ENCODE assay signal across 8 mouse cellular contexts in the genomic region with DNA sequence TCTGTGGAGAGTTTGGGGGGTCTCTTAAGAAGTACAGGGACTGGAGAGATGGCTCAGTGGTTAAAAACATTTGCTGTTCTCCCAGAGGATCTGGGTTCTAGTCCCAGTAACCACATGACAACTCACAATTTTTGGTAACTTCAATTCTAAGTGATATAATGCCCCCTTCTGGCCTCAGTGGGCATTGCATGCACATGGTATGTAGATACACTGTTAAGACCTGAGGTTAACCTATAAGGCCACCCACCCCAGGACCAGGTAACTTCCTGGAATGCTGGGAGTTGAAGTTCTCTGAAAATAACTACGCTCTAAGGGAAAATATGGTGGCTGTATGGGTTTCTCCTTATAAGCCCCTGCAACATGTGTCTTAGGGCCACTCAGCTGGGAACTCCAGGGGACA. TPM values are rescaled to one million over a fixed set of nuclear protein-coding genes. Genes with fewer than 3 reads are reported as not detected.
DNase-seq lines count a peak whose midpoint lies in the region; ATAC-seq and TF ChIP-seq lines count a peak whose summit lies in the region.

No protein-coding gene starts in this region.

- no peak overlapping the region for H3K27ac ChIP-seq in forebrain, postnatal 0 days (ENCODE audit: low read depth, low read length)
- H3K27ac ChIP-seq in forebrain, embryonic 12.5 days, result no peak overlapping the region
- H3K27ac ChIP-seq in midbrain, embryonic 14.5 days (replicated peaks; ENCODE audit: low read depth, low read length), result no peak overlapping the region
- no peak overlapping the region for H3K27ac ChIP-seq in midbrain, embryonic 13.5 days
- no peak overlapping the region for H3K27ac ChIP-seq in stomach, postnatal 0 days (replicated peaks)

- peak; percentile 37; the same call in 1 of the 2 replicates for TF ChIP-seq CTCF in forebrain, postnatal 0 days (IDR thresholded peaks at IDR 0.05; ENCODE audit: low read depth)
- peak; percentile 65 for TF ChIP-seq CTCF in stomach, postnatal 0 days (IDR thresholded peaks at IDR 0.05; ENCODE audit: low read depth)

- peaks cover 3% of the 10 kb centered on the region; the same call in 1 of the 2 replicates for H3K4me1 ChIP-seq in forebrain, postnatal 0 days (ENCODE audit: insufficient read depth)
- peaks cover 12% of the 10 kb centered on the region for H3K4me1 ChIP-seq in forebrain, embryonic 12.5 days
- no peaks in the 10 kb centered on the region for H3K4me1 ChIP-seq in midbrain, embryonic 14.5 days (ENCODE audit: control insufficient read depth, insufficient read depth, low read length)
- H3K4me1 ChIP-seq in midbrain, embryonic 13.5 days (replicated peaks), result 0 out of 2 replicates have a peak, but pooled peaks cover 11% of the 10 kb centered on the region
- no peaks in the 10 kb centered on the region for H3K4me1 ChIP-seq in stomach, postnatal 0 days (replicated peaks; ENCODE audit: control insufficient read depth, insufficient read depth)

- H3K9me3 ChIP-seq in forebrain, postnatal 0 days (ENCODE audit: low read length), result no peaks in the 10 kb centered on the region
- H3K9me3 ChIP-seq in forebrain, embryonic 12.5 days, result no peaks in the 10 kb centered on the region
- H3K9me3 ChIP-seq in midbrain, embryonic 14.5 days (ENCODE audit: control insufficient read depth, low read length), result no peaks in the 10 kb centered on the region
- H3K9me3 ChIP-seq in midbrain, embryonic 13.5 days, result no peaks in the 10 kb centered on the region
- no peaks in the 10 kb centered on the region for H3K9me3 ChIP-seq in stomach, postnatal 0 days (ENCODE audit: control insufficient read depth, low read length)

- H3K4me2 ChIP-seq in forebrain, postnatal 0 days (ENCODE audit: low read depth), result no peak overlapping the region
- H3K4me2 ChIP-seq in forebrain, embryonic 12.5 days, result no peak overlapping the region
- H3K4me2 ChIP-seq in midbrain, embryonic 14.5 days (ENCODE audit: low read length), result no peak overlapping the region
- H3K4me2 ChIP-seq in midbrain, embryonic 13.5 days (replicated peaks), result no peak overlapping the region
- H3K4me2 ChIP-seq in stomach, postnatal 0 days (replicated peaks; ENCODE audit: low read depth), result no peak overlapping the region

- H3K4me3 ChIP-seq in forebrain, postnatal 0 days (ENCODE audit: low read depth, low read length), result no peak overlapping the region
- no peak overlapping the region for H3K4me3 ChIP-seq in forebrain, embryonic 12.5 days (replicated peaks)
- H3K4me3 ChIP-seq in midbrain, embryonic 14.5 days (replicated peaks; ENCODE audit: low read depth, low read length), result no peak overlapping the region
- H3K4me3 ChIP-seq in midbrain, embryonic 13.5 days (replicated peaks), result no peak overlapping the region
- no peak overlapping the region for H3K4me3 ChIP-seq in stomach, postnatal 0 days (ENCODE audit: low read depth, low read length)

- no peak for DNase-seq in forebrain, postnatal 0 days
- DNase-seq in midbrain, embryonic 14.5 days, result peak; percentile 34
- peak; percentile 30 for DNase-seq in brain, adult 2 months (ENCODE audit: low read depth, low spot score)
- DNase-seq in stomach, postnatal 0 days (ENCODE audit: low spot score), result no peak
- no peak for DNase-seq in layer of hippocampus, adult 9-10 months (ENCODE audit: low spot score)
- no peak for DNase-seq in gastrocnemius, postnatal 25 days

- 95% methylated on average over 1 of the region's 1 CpGs for WGBS in forebrain, postnatal 0 days
- 100% methylated on average over 1 of the region's 1 CpGs for WGBS in forebrain, embryonic 12.5 days
- 97% methylated on average over 1 of the region's 1 CpGs for WGBS in midbrain, embryonic 14.5 days
- 100% methylated on average over 1 of the region's 1 CpGs for WGBS in midbrain, embryonic 13.5 days
- 100% methylated on average over 1 of the region's 1 CpGs for WGBS in stomach, postnatal 0 days

- no peak for TF ChIP-seq EP300 in stomach, postnatal 0 days (optimal IDR thresholded peaks at IDR 0.05)

- H3K9ac ChIP-seq in forebrain, postnatal 0 days, result no peak overlapping the region
- no peak overlapping the region for H3K9ac ChIP-seq in forebrain, embryonic 12.5 days
- H3K9ac ChIP-seq in midbrain, embryonic 14.5 days (replicated peaks; ENCODE audit: low read length), result no peak overlapping the region
- H3K9ac ChIP-seq in midbrain, embryonic 13.5 days (replicated peaks), result no peak overlapping the region
- H3K9ac ChIP-seq in stomach, postnatal 0 days (ENCODE audit: low read length), result no peak overlapping the region

- no peaks in the 10 kb centered on the region for H3K27me3 ChIP-seq in forebrain, postnatal 0 days (ENCODE audit: insufficient read depth, low read length)
- no peaks in the 10 kb centered on the region for H3K27me3 ChIP-seq in forebrain, embryonic 12.5 days
- no peaks in the 10 kb centered on the region for H3K27me3 ChIP-seq in midbrain, embryonic 14.5 days (ENCODE audit: control insufficient read depth, insufficient read depth, low read length)
- no peaks in the 10 kb centered on the region for H3K27me3 ChIP-seq in midbrain, embryonic 13.5 days
- H3K27me3 ChIP-seq in stomach, postnatal 0 days (ENCODE audit: control insufficient read depth, insufficient read depth, low read length), result no peaks in the 10 kb centered on the region

- ATAC-seq in forebrain, postnatal 0 days, result no peak
- ATAC-seq in forebrain, embryonic 12.5 days (ENCODE audit: low FRiP score), result no peak
- ATAC-seq in midbrain, embryonic 14.5 days (ENCODE audit: low FRiP score, low TSS enrichment), result no peak
- no peak for ATAC-seq in midbrain, embryonic 13.5 days
- no peak for ATAC-seq in stomach, postnatal 0 days (ENCODE audit: low FRiP score, low TSS enrichment)

- H3K36me3 ChIP-seq in forebrain, postnatal 0 days (ENCODE audit: insufficient read depth), result no peaks in the 10 kb centered on the region
- H3K36me3 ChIP-seq in forebrain, embryonic 12.5 days (replicated peaks), result no peaks in the 10 kb centered on the region
- no peaks in the 10 kb centered on the region for H3K36me3 ChIP-seq in midbrain, embryonic 14.5 days (ENCODE audit: control insufficient read depth, insufficient read depth, low read length)
- H3K36me3 ChIP-seq in midbrain, embryonic 13.5 days, result no peaks in the 10 kb centered on the region
- no peaks in the 10 kb centered on the region for H3K36me3 ChIP-seq in stomach, postnatal 0 days (ENCODE audit: control insufficient read depth, insufficient read depth, low read length)

RNA-seq across cellular contexts. Expression of gene Hps1, which starts 3.0 kb away (rescaled TPM):
- 12.5 and 25.2 TPM in 2 replicates for total RNA-seq in forebrain, postnatal 0 days (2014; rRNA removed)
- polyA plus RNA-seq in forebrain, postnatal 0 days (2015; fragmentation: Nextera tagmentation; extraction: Ambion mirVana), result 12.6 and 14.3 TPM in 2 replicates
- polyA plus RNA-seq in forebrain, embryonic 12.5 days (2016; fragmentation: Nextera tagmentation; extraction: Ambion mirVana), result 16.4 and 16.9 TPM in 2 replicates
- 9.4 and 11.3 TPM in 2 replicates for polyA plus RNA-seq in midbrain, embryonic 14.5 days (2014; fragmentation: Nextera tagmentation; extraction: Ambion mirVana)
- polyA plus RNA-seq in midbrain, embryonic 13.5 days (2015; fragmentation: Nextera tagmentation; extraction: Ambion mirVana), result 11.8 and 13.7 TPM in 2 replicates
- polyA plus RNA-seq in stomach, postnatal 0 days (2015; fragmentation: Nextera tagmentation; extraction: Ambion mirVana), result 11.0 and 11.8 TPM in 2 replicates
- total RNA-seq in gastrocnemius, postnatal 25 days (2021), result under 1 TPM; 0.72 to 0.99 TPM

RNA-seq across cellular contexts. Expression of gene Pyroxd2, which starts 24.2 kb away (rescaled TPM):
- total RNA-seq in forebrain, postnatal 0 days (2014; rRNA removed), result 1.3 and 2.6 TPM in 2 replicates
- 1.8 and 2.7 TPM in 2 replicates for polyA plus RNA-seq in forebrain, postnatal 0 days (2015; fragmentation: Nextera tagmentation; extraction: Ambion mirVana)
- 0.77 and 1.1 TPM in 2 replicates for polyA plus RNA-seq in forebrain, embryonic 12.5 days (2016; fragmentation: Nextera tagmentation; extraction: Ambion mirVana)
- polyA plus RNA-seq in midbrain, embryonic 14.5 days (2014; fragmentation: Nextera tagmentation; extraction: Ambion mirVana), result 0.89 and 1.5 TPM in 2 replicates
- polyA plus RNA-seq in midbrain, embryonic 13.5 days (2015; fragmentation: Nextera tagmentation; extraction: Ambion mirVana), result 1.5 and 1.6 TPM in 2 replicates
- 1.8 and 1.9 TPM in 2 replicates for polyA plus RNA-seq in stomach, postnatal 0 days (2015; fragmentation: Nextera tagmentation; extraction: Ambion mirVana)
- 1 to 10 TPM in 1 of 2 experiments, under 1 TPM in 1; 0.82 to 2.1 TPM for total RNA-seq in gastrocnemius, postnatal 25 days (2021)

Comparison
In these comparisons a context has a peak if more than half of its experiments do, and no peak if none do; other contexts are left out.
1. DNase-seq: peak in midbrain, embryonic 14.5 days (single experiment) and brain, adult 2 months (single experiment); none in forebrain, postnatal 0 days (single experiment), stomach, postnatal 0 days (single experiment), layer of hippocampus, adult 9-10 months (single experiment) and gastrocnemius, postnatal 25 days (single experiment).